Mouse (Mus musculus): ENCODE measurements at regions not wholly inside any gene's neighbourhood (a gene's known extent, or its start where the extent isn't known, plus 50 kb on each side); places are given as distances from the start of the nearest gene placed in this dataset.
A peak's percentile ranks its signal among the peaks of the same experiment; 100 is the strongest.

DNA sequence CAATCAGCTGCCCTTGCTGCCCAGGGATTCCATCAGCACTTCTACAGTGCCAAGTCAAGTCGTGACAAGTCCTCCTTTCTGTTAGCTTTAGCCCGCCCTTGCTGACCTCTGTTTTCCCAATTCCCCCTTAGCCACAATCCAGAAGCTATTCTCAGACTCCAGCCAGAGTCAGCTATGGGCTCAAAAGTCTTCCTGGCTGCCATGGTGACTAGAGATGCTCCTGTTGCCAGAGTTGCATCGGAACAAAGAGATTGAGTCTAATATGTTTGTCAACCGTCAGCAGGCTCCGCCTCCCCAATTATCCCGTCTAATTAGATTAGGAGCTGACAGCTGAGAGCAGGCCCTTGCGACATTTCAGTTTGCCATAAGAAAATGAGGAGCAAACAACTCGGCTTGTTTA lies 462.9 kb downstream of the Prdm2 start:
- peak; percentile 74 for DNase-seq
- no peak for ATAC-seq (ENCODE audit: low FRiP score, low TSS enrichment)

GRCm38 (mm10) chr4:142723554-142723907 lies 484.3 kb upstream of the Kazn start:
- no peaks in the 10 kb centered on the region for H3K9me3 ChIP-seq (ENCODE audit: control insufficient read depth, low read length)
- no peak overlapping the region for H3K9ac ChIP-seq (replicated peaks; ENCODE audit: low read length)
- no peak overlapping the region for H3K27ac ChIP-seq (replicated peaks; ENCODE audit: low read depth, low read length)
- no peaks in the 10 kb centered on the region for H3K4me1 ChIP-seq (ENCODE audit: control insufficient read depth, insufficient read depth, low read length)
- ATAC-seq (ENCODE audit: low FRiP score, low TSS enrichment) = no peak
- WGBS = 95% methylated on average over 4 of the region's 4 CpGs
- DNase-seq = no peak
- H3K4me2 ChIP-seq (ENCODE audit: low read length) = no peak overlapping the region
- H3K27me3 ChIP-seq (ENCODE audit: control insufficient read depth, insufficient read depth, low read length) = no peaks in the 10 kb centered on the region
- H3K36me3 ChIP-seq (ENCODE audit: control insufficient read depth, insufficient read depth, low read length) = no peaks in the 10 kb centered on the region
- no peak overlapping the region for H3K4me3 ChIP-seq (replicated peaks; ENCODE audit: low read depth, low read length)

More for the DNA sequence above, 462.9 kb downstream of the Prdm2 start:
- Histone ChIP-seq H3K27me3 (ENCODE audit: control insufficient read depth, insufficient read depth, low read length) (no peaks in the 10 kb centered on the region; the same call in 1 of the 2 replicates), H3K9me3 (ENCODE audit: control insufficient read depth, low read length) (no peaks in the 10 kb centered on the region), H3K4me1 (ENCODE audit: control insufficient read depth, insufficient read depth, low read length) (0 out of 2 replicates have a peak, but pooled peaks cover 5% of the 10 kb centered on the region), H3K4me3 (replicated peaks; ENCODE audit: low read depth, low read length) (no peak overlapping the region), H3K9ac (replicated peaks; ENCODE audit: low read length) (no peak overlapping the region), H3K27ac (replicated peaks; ENCODE audit: low read depth, low read length) (0 out of 2 replicates have a peak overlapping the region, but pooled peaks have one; percentile 20), H3K4me2 (ENCODE audit: low read length) (no peak overlapping the region), H3K36me3 (ENCODE audit: control insufficient read depth, insufficient read depth, low read length) (no peaks in the 10 kb centered on the region)
- 10% methylated on average over 8 of the region's 8 CpGs for WGBS

DNA sequence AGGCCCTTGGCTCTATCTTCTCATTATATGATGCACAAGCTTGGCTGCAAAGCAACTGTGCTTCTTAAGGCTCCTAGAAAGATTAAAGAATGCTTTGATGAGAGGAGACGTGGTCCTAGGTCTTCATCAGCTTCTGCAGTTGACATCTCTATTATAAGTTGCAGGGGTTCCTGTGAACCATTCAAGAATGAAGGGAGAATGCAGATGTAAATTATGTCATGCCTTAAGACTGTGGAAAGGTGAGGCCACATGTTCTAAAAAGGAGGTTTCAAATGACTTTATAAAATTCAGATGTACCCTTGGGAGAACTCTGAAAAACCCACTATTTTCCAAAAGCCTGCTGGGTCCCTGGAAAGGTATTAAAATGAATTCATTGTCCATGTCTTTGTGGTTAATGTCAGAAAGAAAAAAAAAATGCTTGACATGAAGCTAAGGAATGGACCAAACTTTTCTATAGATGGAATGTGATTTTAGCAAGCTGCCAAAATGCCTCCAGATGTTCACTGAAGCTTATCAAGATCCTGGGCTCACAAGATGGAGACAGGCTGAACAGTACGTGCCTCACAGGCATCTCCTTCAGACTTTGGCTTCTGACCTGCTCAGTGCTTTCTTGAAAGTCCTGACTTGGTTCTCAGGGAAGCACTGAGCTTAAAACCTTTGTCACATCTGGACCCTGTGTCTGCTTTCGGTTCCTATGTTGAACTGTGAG lies 483.8 kb upstream of the Kazn start:
- Histone ChIP-seq H3K4me2 (ENCODE audit: low read length) (no peak overlapping the region), H3K4me1 (ENCODE audit: control insufficient read depth, insufficient read depth, low read length) (no peaks in the 10 kb centered on the region), H3K9me3 (ENCODE audit: control insufficient read depth, low read length) (no peaks in the 10 kb centered on the region), H3K36me3 (ENCODE audit: control insufficient read depth, insufficient read depth, low read length) (no peaks in the 10 kb centered on the region), H3K27me3 (ENCODE audit: control insufficient read depth, insufficient read depth, low read length) (no peaks in the 10 kb centered on the region), H3K9ac (replicated peaks; ENCODE audit: low read length) (no peak overlapping the region), H3K27ac (replicated peaks; ENCODE audit: low read depth, low read length) (no peak overlapping the region), H3K4me3 (replicated peaks; ENCODE audit: low read depth, low read length) (no peak overlapping the region)
- WGBS = 42% methylated on average over 3 of the region's 3 CpGs
- ATAC-seq (ENCODE audit: low FRiP score, low TSS enrichment) (no peak), DNase-seq (no peak)

DNA sequence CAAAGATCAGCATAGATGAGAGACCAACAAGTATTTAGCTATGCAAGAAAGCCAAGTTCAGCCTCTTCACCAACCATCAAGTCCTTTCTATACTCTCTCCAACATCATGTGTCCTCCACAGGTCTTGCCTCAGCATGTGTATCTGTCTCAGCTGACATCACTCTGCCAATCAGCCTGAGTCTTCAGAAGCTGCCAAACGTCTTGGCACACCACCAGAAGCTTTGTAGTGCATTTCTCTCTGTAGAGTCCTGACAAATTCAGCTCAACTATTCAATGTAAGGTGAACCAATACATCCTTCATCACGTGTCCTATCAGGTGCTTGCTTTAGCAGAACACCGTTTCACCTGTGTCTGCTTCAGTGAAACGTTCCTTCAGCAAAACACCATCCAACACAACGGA lies 462.4 kb upstream of the Kazn start:
- no peak overlapping the region for H3K27ac ChIP-seq (replicated peaks; ENCODE audit: low read depth, low read length)
- no peak overlapping the region for H3K9ac ChIP-seq (replicated peaks; ENCODE audit: low read length)
- no peaks in the 10 kb centered on the region for H3K4me1 ChIP-seq (ENCODE audit: control insufficient read depth, insufficient read depth, low read length)
- H3K27me3 ChIP-seq (ENCODE audit: control insufficient read depth, insufficient read depth, low read length) = no peaks in the 10 kb centered on the region
- H3K9me3 ChIP-seq (ENCODE audit: control insufficient read depth, low read length) = no peaks in the 10 kb centered on the region
- H3K4me3 ChIP-seq (replicated peaks; ENCODE audit: low read depth, low read length) = no peak overlapping the region
- no peaks in the 10 kb centered on the region for H3K36me3 ChIP-seq (ENCODE audit: control insufficient read depth, insufficient read depth, low read length)
- no peak overlapping the region for H3K4me2 ChIP-seq (ENCODE audit: low read length)
- ATAC-seq (ENCODE audit: low FRiP score, low TSS enrichment) (no peak), DNase-seq (no peak)
- WGBS = 90% methylated on average over 5 of the region's 5 CpGs

- DNase-seq = peak; percentile 2
- no peak overlapping the region for H3K9ac ChIP-seq (replicated peaks; ENCODE audit: low read length)
Observed at GRCm38 (mm10) chr4:142694926-142695325, 455.7 kb upstream of the Kazn start.

DNA sequence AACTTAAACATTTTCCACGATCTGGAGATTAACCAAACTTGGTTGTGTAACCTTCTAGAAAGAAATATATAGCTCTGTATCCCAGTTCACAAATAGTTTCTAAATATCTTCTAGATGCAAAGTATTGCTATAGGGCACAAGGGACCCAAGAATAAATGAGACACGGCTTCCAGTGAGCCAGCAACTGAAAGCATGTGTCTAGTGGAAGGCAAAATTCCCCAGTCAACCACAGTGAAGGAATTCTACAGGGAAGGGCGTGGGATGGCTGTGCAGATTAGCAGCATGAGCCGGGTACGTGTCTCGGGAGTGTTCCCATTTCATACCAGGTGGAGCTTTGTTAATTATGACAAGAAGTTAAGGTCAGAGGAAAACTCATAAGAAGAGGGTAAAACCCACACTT lies 449.0 kb upstream of the Kazn start:
- DNase-seq (no peak), ATAC-seq (ENCODE audit: low FRiP score, low TSS enrichment) (no peak)
- no peaks in the 10 kb centered on the region for H3K9me3 ChIP-seq (ENCODE audit: control insufficient read depth, low read length)
- H3K27me3 ChIP-seq (ENCODE audit: control insufficient read depth, insufficient read depth, low read length) = no peaks in the 10 kb centered on the region
- H3K4me2 ChIP-seq (ENCODE audit: low read length) = no peak overlapping the region
- H3K36me3 ChIP-seq (ENCODE audit: control insufficient read depth, insufficient read depth, low read length) = no peaks in the 10 kb centered on the region
- H3K4me1 ChIP-seq (ENCODE audit: control insufficient read depth, insufficient read depth, low read length) = no peaks in the 10 kb centered on the region
- H3K4me3 ChIP-seq (replicated peaks; ENCODE audit: low read depth, low read length) = no peak overlapping the region
- 91% methylated on average over 6 of the region's 6 CpGs for WGBS
- H3K9ac ChIP-seq (replicated peaks; ENCODE audit: low read length) = no peak overlapping the region
- no peak overlapping the region for H3K27ac ChIP-seq (replicated peaks; ENCODE audit: low read depth, low read length)

More at GRCm38 (mm10) chr4:142694926-142695325, 455.7 kb upstream of the Kazn start:
- Histone ChIP-seq H3K36me3 (ENCODE audit: control insufficient read depth, insufficient read depth, low read length) (no peaks in the 10 kb centered on the region), H3K4me3 (replicated peaks; ENCODE audit: low read depth, low read length) (no peak overlapping the region), H3K27me3 (ENCODE audit: control insufficient read depth, insufficient read depth, low read length) (no peaks in the 10 kb centered on the region), H3K9me3 (ENCODE audit: control insufficient read depth, low read length) (no peaks in the 10 kb centered on the region), H3K4me1 (ENCODE audit: control insufficient read depth, insufficient read depth, low read length) (no peaks in the 10 kb centered on the region), H3K4me2 (ENCODE audit: low read length) (no peak overlapping the region; the same call in 1 of the 2 replicates), H3K27ac (replicated peaks; ENCODE audit: low read depth, low read length) (no peak overlapping the region)
- no peak for ATAC-seq (ENCODE audit: low FRiP score, low TSS enrichment)
- 57% methylated on average over 13 of the region's 13 CpGs for WGBS

DNA sequence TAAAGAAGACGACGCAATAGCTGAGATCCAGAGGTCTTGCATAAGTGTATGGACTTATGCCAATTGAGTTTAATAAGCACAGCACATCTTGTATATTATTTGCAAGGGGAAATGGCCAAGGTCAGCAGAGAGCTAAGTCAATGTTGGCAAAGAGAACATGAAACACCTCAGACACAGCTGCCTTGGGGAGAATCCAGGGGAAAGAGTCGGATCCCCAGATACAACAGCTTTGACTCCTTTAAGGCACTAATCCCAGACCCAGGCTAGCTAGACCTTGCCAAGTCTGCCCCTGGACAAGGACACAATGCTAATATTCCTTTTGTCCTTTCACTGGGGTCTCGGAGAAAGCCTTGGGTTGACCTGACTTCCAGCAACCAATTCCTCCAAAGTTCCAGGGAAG lies 438.2 kb upstream of the Kazn start:
- WGBS = 90% methylated on average over 4 of the region's 4 CpGs

DNA sequence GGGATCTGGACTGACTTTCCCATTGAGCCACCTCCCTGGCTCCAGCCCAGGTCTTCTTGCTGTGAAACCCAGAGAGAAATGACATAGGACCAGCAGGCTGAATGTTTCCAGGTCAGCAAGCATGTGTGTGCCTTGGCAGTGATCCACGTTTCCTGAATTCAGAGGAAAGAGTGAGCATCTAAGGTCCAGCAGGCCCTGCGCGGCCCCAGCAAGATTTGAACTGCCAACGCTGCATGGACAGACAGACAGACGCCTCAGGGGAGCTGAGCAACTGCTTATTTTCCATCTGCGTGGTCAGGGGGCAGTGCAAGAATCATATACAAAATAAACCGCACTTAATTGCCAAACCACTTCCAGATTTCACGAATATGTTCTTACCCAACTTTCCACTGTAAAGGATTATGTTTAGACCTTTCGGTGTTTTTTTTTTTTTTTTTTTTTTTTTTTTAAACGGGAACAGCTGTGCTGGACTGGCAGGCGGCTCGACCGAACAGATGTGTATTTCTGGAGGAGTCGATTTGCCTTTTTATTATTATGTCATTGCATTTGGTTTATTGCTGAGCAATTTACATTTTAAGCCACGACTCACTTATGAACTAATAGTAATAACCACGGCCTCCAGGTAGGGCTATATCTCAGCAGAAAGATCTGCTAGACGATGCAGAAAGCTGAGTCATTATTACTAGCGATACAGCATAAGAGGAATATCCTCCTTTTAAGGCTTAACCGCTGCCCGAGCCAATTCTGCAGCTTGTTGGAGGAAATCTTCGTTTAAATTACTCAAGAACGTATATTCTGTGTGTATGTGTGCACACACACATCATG lies 435.7 kb upstream of the Kazn start:
- Histone ChIP-seq H3K9ac (replicated peaks; ENCODE audit: low read length) (no peak overlapping the region), H3K9me3 (ENCODE audit: control insufficient read depth, low read length) (no peaks in the 10 kb centered on the region), H3K4me3 (replicated peaks; ENCODE audit: low read depth, low read length) (no peak overlapping the region), H3K4me1 (ENCODE audit: control insufficient read depth, insufficient read depth, low read length) (no peaks in the 10 kb centered on the region), H3K36me3 (ENCODE audit: control insufficient read depth, insufficient read depth, low read length) (no peaks in the 10 kb centered on the region), H3K27ac (replicated peaks; ENCODE audit: low read depth, low read length) (no peak overlapping the region), H3K27me3 (ENCODE audit: control insufficient read depth, insufficient read depth, low read length) (no peaks in the 10 kb centered on the region), H3K4me2 (ENCODE audit: low read length) (no peak overlapping the region)
- DNase-seq (no peak), ATAC-seq (ENCODE audit: low FRiP score, low TSS enrichment) (no peak)
- WGBS = 87% methylated on average over 22 of the region's 22 CpGs

More for the DNA sequence above, 438.2 kb upstream of the Kazn start:
- ATAC-seq (ENCODE audit: low FRiP score, low TSS enrichment) = no peak
- H3K9ac ChIP-seq (replicated peaks; ENCODE audit: low read length) = no peak overlapping the region
- no peaks in the 10 kb centered on the region for H3K9me3 ChIP-seq (ENCODE audit: control insufficient read depth, low read length)
- no peaks in the 10 kb centered on the region for H3K4me1 ChIP-seq (ENCODE audit: control insufficient read depth, insufficient read depth, low read length)
- H3K4me3 ChIP-seq (replicated peaks; ENCODE audit: low read depth, low read length) = no peak overlapping the region
- H3K4me2 ChIP-seq (ENCODE audit: low read length) = no peak overlapping the region
- no peaks in the 10 kb centered on the region for H3K36me3 ChIP-seq (ENCODE audit: control insufficient read depth, insufficient read depth, low read length)
- DNase-seq = no peak
- no peaks in the 10 kb centered on the region for H3K27me3 ChIP-seq (ENCODE audit: control insufficient read depth, insufficient read depth, low read length)
- no peak overlapping the region for H3K27ac ChIP-seq (replicated peaks; ENCODE audit: low read depth, low read length)
